Mouse (Mus musculus) midbrain, embryonic 12.5 days (tissue): ENCODE data around the gene Osgin1. TPM values are rescaled to one million over a fixed set of nuclear protein-coding genes. Genes with fewer than 3 reads are reported as not detected.

Experiments
- ATAC-seq: fragments of 200-750 bp; cut with Nextera tagmentation; 2 replicates; pipeline ENCODE4 v1.8.0; 2017; ENCODE audit warnings: low read depth, moderate TSS enrichment, moderate library complexity; ENCODE audit not compliant: low FRiP score
- H3K27ac ChIP-seq: fragments of 300-500 bp; sonication (generic); replicated peaks from 2 replicates; pipeline ENCODE4 v1.5.1; 2016; ENCODE audit warnings: mild to moderate bottlenecking
- H3K27me3 ChIP-seq: fragments of 300-500 bp; sonication (generic); 2 replicates; pipeline ENCODE4 v1.6.1; 2016; ENCODE audit warnings: mild to moderate bottlenecking
- H3K36me3 ChIP-seq: fragments of 300-500 bp; sonication (generic); 2 replicates; pipeline ENCODE4 v1.6.1; 2016
- H3K4me1 ChIP-seq: fragments of 300-500 bp; sonication (generic); 2 replicates; pipeline ENCODE4 v1.6.1; 2016
- H3K4me2 ChIP-seq: fragments of 300-500 bp; sonication (generic); replicated peaks from 2 replicates; pipeline ENCODE4 v1.6.1; 2016; ENCODE audit warnings: mild to moderate bottlenecking, moderate library complexity
- H3K4me3 ChIP-seq: fragments of 300-500 bp; sonication (generic); 2 replicates; pipeline ENCODE4 v1.5.1; 2016; ENCODE audit warnings: mild to moderate bottlenecking
- H3K9ac ChIP-seq: fragments of 300-500 bp; sonication (generic); replicated peaks from 2 replicates; pipeline ENCODE4 v1.6.1; 2016; ENCODE audit warnings: mild to moderate bottlenecking, moderate library complexity
- H3K9me3 ChIP-seq: fragments of 300-500 bp; sonication (generic); 2 replicates; pipeline ENCODE4 v1.6.1; 2016; ENCODE audit warnings: mild to moderate bottlenecking
- WGBS: fragments of 180-500 bp; shearing (Covaris S2); methylation state at CpG from one replicate; pipeline ENCODE4 v1.1.7; 2016; 5-methylcytosine and 5-hydroxymethylcytosine counted together
- polyA plus RNA-seq: library from polyadenylated mRNA; unstranded; fragments of >200 nt; fragmentation: Nextera tagmentation; extraction: Ambion mirVana; gene quantifications from 2 replicates; pipeline ENCODE4 v1.2.1, GENCODE M21; 2016

Gene Osgin1
- polyA plus RNA-seq, 1 experiment from 2014 or later, result 0.14 TPM

DNA sequence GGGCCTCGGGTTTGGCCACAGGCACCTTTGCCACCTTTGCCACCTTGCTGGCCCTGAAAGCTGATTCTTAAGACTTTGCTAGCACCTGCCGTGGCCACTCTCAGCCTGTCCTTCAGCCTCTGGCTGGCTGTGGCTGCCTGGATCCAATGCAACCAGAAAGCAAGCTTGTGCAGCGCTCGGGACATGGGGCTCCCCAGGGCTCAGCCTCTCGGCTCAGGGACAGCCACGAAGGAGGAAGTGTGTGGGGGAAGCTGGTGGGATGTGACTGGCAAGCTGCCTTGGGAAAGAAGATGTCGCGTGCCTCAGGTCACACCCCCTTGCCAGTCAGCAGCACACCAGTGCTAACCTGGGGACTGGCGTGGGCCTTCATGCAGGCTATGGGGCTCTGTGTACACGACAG is 9.2 kb upstream of the Osgin1 start:
- ATAC-seq, result no peak
- 87% methylated on average over 10 of the region's 10 CpGs for WGBS
- Histone ChIP-seq H3K36me3 (no peaks in the 10 kb centered on the region), H3K27ac (no peak overlapping the region), H3K9ac (no peak overlapping the region), H3K4me1 (no peaks in the 10 kb centered on the region), H3K4me2 (no peak overlapping the region), H3K9me3 (no peaks in the 10 kb centered on the region), H3K27me3 (no peaks in the 10 kb centered on the region), H3K4me3 (no peak overlapping the region)

DNA sequence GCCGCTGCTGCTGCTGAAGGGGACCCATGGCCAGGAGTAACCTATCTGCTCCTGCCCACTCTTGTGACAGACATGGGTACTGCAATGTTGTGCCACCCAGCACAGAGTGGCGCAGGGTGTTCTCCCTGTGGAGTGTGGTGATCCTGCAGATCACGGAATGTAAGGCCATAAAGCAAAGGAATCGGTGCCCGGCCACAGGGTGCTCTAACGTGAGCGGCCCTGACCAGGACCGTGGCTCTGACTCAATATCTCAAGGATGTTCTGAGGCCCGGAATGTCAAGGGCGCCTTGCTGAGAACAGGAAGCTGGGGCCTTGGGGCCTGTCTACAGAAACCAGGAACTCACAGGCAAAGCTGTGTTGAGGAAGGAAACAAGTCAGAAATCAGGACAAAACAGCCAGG is 8.4 kb upstream of the Osgin1 start:
- Histone ChIP-seq H3K9me3 (no peaks in the 10 kb centered on the region), H3K4me2 (no peak overlapping the region), H3K36me3 (no peaks in the 10 kb centered on the region), H3K9ac (no peak overlapping the region), H3K27me3 (no peaks in the 10 kb centered on the region), H3K27ac (no peak overlapping the region), H3K4me1 (no peaks in the 10 kb centered on the region), H3K4me3 (no peak overlapping the region)
- 89% methylated on average over 10 of the region's 10 CpGs for WGBS
- ATAC-seq, result no peak

DNA sequence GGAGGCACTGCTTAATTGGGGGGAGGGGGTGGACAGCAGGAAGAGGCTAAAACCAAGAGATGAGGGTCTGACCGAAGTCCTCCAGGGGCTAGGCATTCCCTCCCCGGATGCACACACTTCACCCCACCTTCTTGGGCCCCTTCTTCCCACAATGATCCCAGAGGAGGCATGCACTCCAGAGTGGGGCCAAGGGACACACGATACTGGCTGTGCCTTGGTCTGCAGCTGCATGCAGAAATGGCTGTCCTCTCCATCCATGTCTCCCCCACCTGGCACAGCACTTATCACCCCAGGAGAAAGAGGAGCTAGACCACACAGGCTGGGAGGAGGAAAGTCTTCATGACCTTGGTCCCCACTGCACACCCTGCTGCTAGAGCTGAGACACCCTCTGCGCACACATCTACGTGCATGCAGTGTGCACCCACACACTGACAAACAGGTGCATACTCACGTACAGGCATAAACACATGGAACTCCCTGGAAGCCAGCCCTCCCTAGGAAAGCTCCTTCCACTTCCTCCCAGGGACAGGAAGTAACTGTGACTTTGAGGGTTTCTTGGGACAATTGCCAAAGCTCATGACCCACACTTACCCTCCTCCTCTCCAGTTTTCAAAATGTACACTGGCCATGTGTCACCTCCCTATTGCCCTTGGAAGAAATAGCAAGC is 7.7 kb upstream of the Osgin1 start:
- ATAC-seq, result no peak
- H3K9ac ChIP-seq, result no peak overlapping the region
- no peaks in the 10 kb centered on the region for H3K9me3 ChIP-seq
- no peaks in the 10 kb centered on the region for H3K4me1 ChIP-seq
- no peak overlapping the region for H3K4me2 ChIP-seq
- no peak overlapping the region for H3K4me3 ChIP-seq
- H3K27me3 ChIP-seq, result no peaks in the 10 kb centered on the region
- H3K27ac ChIP-seq, result no peak overlapping the region
- WGBS, result 84% methylated on average over 6 of the region's 6 CpGs
- H3K36me3 ChIP-seq, result no peaks in the 10 kb centered on the region

DNA sequence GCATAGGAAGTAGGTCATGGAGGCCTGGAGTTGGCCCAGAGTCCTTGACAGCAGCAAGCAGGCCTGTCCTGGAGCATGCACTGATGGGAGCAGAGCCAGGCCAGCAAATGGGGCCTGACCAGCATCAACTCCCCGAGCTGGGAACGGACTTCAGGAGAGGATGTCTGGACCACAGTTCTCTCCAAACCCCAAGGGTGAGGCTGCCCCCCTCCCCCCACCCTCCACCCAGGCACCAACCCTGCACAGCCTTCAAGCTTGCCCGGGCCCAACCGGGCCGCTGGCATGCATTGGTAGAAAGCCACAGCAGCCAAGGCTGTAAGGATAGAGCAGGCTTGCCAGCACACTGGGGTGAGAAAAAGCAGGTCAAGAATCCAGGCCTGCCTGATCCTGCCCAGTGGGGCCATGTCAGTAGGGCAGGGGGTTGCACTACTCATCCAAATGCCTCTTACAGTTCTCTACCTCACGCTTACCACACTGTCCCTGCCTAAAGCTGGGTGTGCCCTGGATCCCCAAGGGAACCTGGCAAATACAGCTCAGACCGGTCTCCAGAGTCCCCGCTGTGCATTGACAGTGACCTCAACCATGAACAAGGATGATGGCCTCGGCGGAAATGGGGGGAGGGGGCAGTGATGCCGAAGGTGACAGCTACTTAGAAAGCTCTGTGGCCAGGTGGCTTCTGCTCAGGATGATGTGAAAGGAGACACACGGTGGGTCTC is 6.1 kb upstream of the Osgin1 start:
- no peak overlapping the region for H3K9ac ChIP-seq
- no peaks in the 10 kb centered on the region for H3K27me3 ChIP-seq
- no peaks in the 10 kb centered on the region for H3K36me3 ChIP-seq
- H3K27ac ChIP-seq, result no peak overlapping the region
- H3K4me3 ChIP-seq, result no peak overlapping the region
- ATAC-seq, result no peak
- no peak overlapping the region for H3K4me2 ChIP-seq
- H3K9me3 ChIP-seq, result no peaks in the 10 kb centered on the region
- H3K4me1 ChIP-seq, result no peaks in the 10 kb centered on the region
- WGBS, result 78% methylated on average over 12 of the region's 12 CpGs

GRCm38 (mm10) chr8:119428350-119428740 is 5.6 kb upstream of the Osgin1 start:
- no peak for ATAC-seq
- H3K27me3 ChIP-seq, result no peaks in the 10 kb centered on the region
- no peak overlapping the region for H3K27ac ChIP-seq
- no peak overlapping the region for H3K4me2 ChIP-seq
- H3K4me1 ChIP-seq, result no peaks in the 10 kb centered on the region
- WGBS, result 73% methylated on average over 7 of the region's 7 CpGs
- H3K36me3 ChIP-seq, result no peaks in the 10 kb centered on the region
- H3K4me3 ChIP-seq, result no peak overlapping the region
- H3K9ac ChIP-seq, result no peak overlapping the region
- no peaks in the 10 kb centered on the region for H3K9me3 ChIP-seq

DNA sequence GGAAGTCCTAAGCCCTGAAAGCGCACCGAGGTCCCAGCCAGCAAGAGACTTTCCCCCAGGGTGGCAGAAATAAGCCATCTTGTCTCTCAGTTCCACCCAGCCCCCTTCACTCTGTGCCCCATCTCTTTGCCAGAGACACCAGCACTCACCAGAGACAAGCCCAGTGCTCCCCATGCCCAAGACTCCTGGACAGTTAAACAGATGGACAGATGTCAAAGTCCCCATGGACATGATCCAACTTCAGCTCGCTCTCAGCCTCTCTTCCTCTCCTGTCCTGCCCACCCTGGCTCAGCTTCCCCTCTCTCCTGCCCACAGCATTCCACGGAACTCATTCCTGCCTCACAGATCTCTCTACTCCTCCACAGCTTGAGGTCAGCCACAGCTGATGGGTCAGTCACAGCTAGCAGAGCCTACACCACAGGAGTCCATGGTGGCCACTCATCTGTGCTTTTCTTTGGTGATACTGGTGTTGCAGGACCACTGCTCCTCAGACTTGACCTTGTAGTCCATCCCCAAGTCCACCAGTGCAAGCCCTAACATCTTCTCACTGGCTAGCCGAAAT is 5.1 kb upstream of the Osgin1 start:
- Histone ChIP-seq H3K9ac (no peak overlapping the region), H3K27me3 (no peaks in the 10 kb centered on the region), H3K4me1 (no peaks in the 10 kb centered on the region), H3K4me3 (no peak overlapping the region), H3K4me2 (no peak overlapping the region), H3K36me3 (no peaks in the 10 kb centered on the region), H3K9me3 (no peaks in the 10 kb centered on the region), H3K27ac (no peak overlapping the region)
- no peak for ATAC-seq
- WGBS, result 85% methylated on average over 5 of the region's 5 CpGs

- no peaks in the 10 kb centered on the region for H3K4me1 ChIP-seq
- no peak overlapping the region for H3K9ac ChIP-seq
- 86% methylated on average over 3 of the region's 3 CpGs for WGBS
- no peak overlapping the region for H3K4me2 ChIP-seq
- ATAC-seq, result no peak
- no peak overlapping the region for H3K27ac ChIP-seq
- no peaks in the 10 kb centered on the region for H3K9me3 ChIP-seq
- H3K27me3 ChIP-seq, result no peaks in the 10 kb centered on the region
- H3K36me3 ChIP-seq, result no peaks in the 10 kb centered on the region
- no peak overlapping the region for H3K4me3 ChIP-seq
Measured at GRCm38 (mm10) chr8:119429552-119429951, 4.4 kb upstream of the Osgin1 start.

- Histone ChIP-seq H3K9me3 (no peaks in the 10 kb centered on the region), H3K36me3 (no peaks in the 10 kb centered on the region), H3K4me3 (no peak overlapping the region), H3K27me3 (no peaks in the 10 kb centered on the region), H3K27ac (no peak overlapping the region), H3K4me2 (no peak overlapping the region), H3K9ac (no peak overlapping the region), H3K4me1 (no peaks in the 10 kb centered on the region)
- WGBS, result 82% methylated on average over 8 of the region's 8 CpGs
- ATAC-seq, result no peak
Measured at GRCm38 (mm10) chr8:119430250-119430649, 3.7 kb upstream of the Osgin1 start.

GRCm38 (mm10) chr8:119430690-119431089 is 3.2 kb upstream of the Osgin1 start:
- Histone ChIP-seq H3K4me3 (no peak overlapping the region), H3K27me3 (no peaks in the 10 kb centered on the region), H3K4me2 (no peak overlapping the region), H3K36me3 (no peaks in the 10 kb centered on the region), H3K9ac (0 out of 2 replicates have a peak overlapping the region, but pooled peaks have one; percentile 20), H3K4me1 (no peaks in the 10 kb centered on the region), H3K27ac (no peak overlapping the region), H3K9me3 (no peaks in the 10 kb centered on the region)
- no peak for ATAC-seq
- 88% methylated on average over 7 of the region's 7 CpGs for WGBS

GRCm38 (mm10) chr8:119432372-119432771 is 1.6 kb upstream of the Osgin1 start:
- H3K27me3 ChIP-seq, result 0 out of 2 replicates have a peak, but pooled peaks cover 4% of the 10 kb centered on the region
- H3K36me3 ChIP-seq, result no peaks in the 10 kb centered on the region
- peaks cover 5% of the 10 kb centered on the region; the same call in 1 of the 2 replicates for H3K4me1 ChIP-seq
- no peak overlapping the region for H3K4me2 ChIP-seq
- ATAC-seq, result no peak
- H3K27ac ChIP-seq, result no peak overlapping the region
- H3K4me3 ChIP-seq, result no peak overlapping the region
- H3K9me3 ChIP-seq, result no peaks in the 10 kb centered on the region
- no peak overlapping the region for H3K9ac ChIP-seq
- 59% methylated on average over 3 of the region's 3 CpGs for WGBS

DNA sequence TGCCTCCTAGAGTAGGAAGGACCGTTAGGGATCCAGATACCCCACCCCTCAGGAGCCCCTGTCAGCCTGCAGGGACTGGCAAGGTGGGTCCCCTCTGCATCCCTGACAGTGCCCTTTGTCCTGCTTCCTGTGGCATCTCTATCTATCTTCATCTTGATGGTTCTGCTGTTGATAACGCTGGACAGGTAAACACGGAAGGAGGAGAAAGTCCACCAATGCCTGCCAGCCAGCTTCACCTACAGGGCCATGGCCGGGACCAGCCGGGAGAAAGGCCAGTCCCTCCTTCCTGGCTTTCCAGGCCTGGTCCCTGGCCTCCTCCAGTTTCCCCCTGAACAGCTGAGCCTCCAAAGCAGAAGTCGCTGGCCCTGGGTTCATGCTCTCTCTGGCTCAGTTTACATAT is 645 bp downstream of the Osgin1 start:
- no peaks in the 10 kb centered on the region for H3K9me3 ChIP-seq
- H3K36me3 ChIP-seq, result no peaks in the 10 kb centered on the region
- 0 out of 2 replicates have a peak, but pooled peaks cover 7% of the 10 kb centered on the region for H3K27me3 ChIP-seq
- no peak overlapping the region for H3K4me2 ChIP-seq
- no peak overlapping the region for H3K9ac ChIP-seq
- H3K4me1 ChIP-seq, result peaks cover 5% of the 10 kb centered on the region; the same call in 1 of the 2 replicates
- H3K4me3 ChIP-seq, result no peak overlapping the region
- H3K27ac ChIP-seq, result no peak overlapping the region
- ATAC-seq, result no peak
- 78% methylated on average over 6 of the region's 6 CpGs for WGBS

DNA sequence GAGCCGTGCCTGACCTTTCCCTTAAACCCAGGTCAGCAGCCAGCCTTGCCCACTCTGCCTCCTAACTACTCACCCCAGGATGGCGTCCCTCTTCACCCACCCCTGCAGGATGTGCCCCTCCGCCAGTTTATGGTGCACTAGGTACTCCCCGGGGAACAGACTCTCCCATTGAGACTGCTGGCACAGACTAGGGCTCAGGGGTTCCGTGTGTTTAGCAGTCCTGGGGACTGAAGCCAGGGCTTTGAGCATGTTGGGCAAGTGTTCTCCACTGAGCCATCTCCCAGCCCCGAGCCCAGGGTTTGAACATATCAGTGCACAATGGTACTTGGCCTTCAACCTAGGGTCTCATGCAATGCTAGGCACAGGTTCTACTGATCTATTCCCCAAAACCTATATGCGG is 1.6 kb downstream of the Osgin1 start:
- ATAC-seq, result no peak
- no peak overlapping the region for H3K4me2 ChIP-seq

More for the DNA sequence above, 1.6 kb downstream of the Osgin1 start:
- Histone ChIP-seq H3K9ac (no peak overlapping the region), H3K27me3 (0 out of 2 replicates have a peak, but pooled peaks cover 7% of the 10 kb centered on the region), H3K36me3 (no peaks in the 10 kb centered on the region), H3K4me1 (peaks cover 12% of the 10 kb centered on the region; the same call in 1 of the 2 replicates), H3K27ac (no peak overlapping the region), H3K4me3 (no peak overlapping the region), H3K9me3 (no peaks in the 10 kb centered on the region)
- 83% methylated on average over 7 of the region's 7 CpGs for WGBS
